Mouse (Mus musculus): Measurements from ENCODE around the gene Nin. TPM values are rescaled to one million over a fixed set of nuclear protein-coding genes. Genes with fewer than 3 reads are reported as not detected.
"Not testable (repeated sequence)": the region's sequence is repeated elsewhere in the genome, so short reads cannot be mapped to it uniquely, and the experiment has no call there.

Gene Nin
- total and polyA plus RNA-seq, 3 experiments = 4.5 to 17.3 (median 13.7) TPM

DNA sequence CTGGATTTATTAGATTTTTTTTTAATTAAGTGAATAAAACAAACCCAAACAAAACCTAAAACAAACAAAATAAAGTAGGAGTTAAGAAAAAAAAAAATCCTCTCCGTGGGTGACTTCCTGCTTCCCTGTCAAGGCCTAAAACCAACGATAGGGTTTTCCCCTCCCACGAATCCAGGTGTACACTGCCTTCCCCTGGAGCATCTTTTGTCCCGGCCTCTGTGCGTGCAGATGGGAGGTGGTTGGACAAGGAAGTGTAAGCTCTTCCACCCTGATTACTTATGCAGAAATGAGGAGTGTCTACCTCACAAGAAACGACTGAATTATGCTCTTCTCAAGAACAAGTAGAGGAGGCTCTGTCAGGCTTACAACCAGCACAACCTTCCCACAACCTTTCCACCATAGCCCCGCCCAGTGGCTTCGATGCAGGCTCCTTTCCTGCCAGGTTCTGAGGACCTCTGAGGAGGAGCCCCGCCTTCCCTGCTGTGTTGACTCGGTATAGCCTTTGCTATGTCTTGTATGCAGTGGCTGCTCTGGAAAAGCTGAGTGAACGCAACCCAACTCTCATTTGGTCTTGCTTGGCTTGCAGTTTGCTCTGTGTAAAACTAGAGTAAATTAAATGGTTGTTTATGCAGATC lies 35.2 kb upstream of the Nin start:
- 23% methylated on average over 11 of the region's 11 CpGs for WGBS
- H3K27me3 ChIP-seq (ENCODE audit: control insufficient read depth, insufficient read depth, low read length) = no peaks in the 10 kb centered on the region
- peak in 1 of 2 experiments; percentile 14 for DNase-seq
- H3K27ac ChIP-seq = peak overlapping the region; percentile 48
- H3K4me3 ChIP-seq = peak overlapping the region; percentile 38
- no peaks in the 10 kb centered on the region for H3K36me3 ChIP-seq (ENCODE audit: control insufficient read depth, insufficient read depth, low read length)
- peak overlapping the region; percentile 39; the same call in 1 of the 2 replicates for H3K9ac ChIP-seq (ENCODE audit: low read depth, low read length)
- peaks cover 6% of the 10 kb centered on the region for H3K4me1 ChIP-seq (ENCODE audit: control insufficient read depth, insufficient read depth, low read length)
- TF ChIP-seq CTCF (IDR thresholded peaks at IDR 0.05) (no peak), POLR2A (IDR thresholded peaks at IDR 0.05; ENCODE audit: insufficient read depth, low read depth, low read length) (no peak), EP300 (IDR thresholded peaks at IDR 0.05; ENCODE audit: insufficient read depth, low read depth, low read length) (no peak)
- intact Hi-C loops (cut with DNase I) = loop anchor here (5.0 to 10.0 kb wide), 2 partner anchors 161 to 394 kb away; partner anchors contain the start of gene Sav1
- no peaks in the 10 kb centered on the region for H3K79me2 ChIP-seq (replicated peaks; ENCODE audit: control insufficient read depth, insufficient read depth, low read length)

GRCm38 (mm10) chr12:70147986-70148630 lies 34.6 kb upstream of the Nin start:
- Histone ChIP-seq H3K79me2 (replicated peaks; ENCODE audit: control insufficient read depth, insufficient read depth, low read length) (no peaks in the 10 kb centered on the region), H3K27ac (peak overlapping the region; percentile 48), H3K4me3 (peak overlapping the region; percentile 38), H3K9ac (ENCODE audit: low read depth, low read length) (peak overlapping the region; percentile 22; the same call in 1 of the 2 replicates), H3K27me3 (ENCODE audit: control insufficient read depth, insufficient read depth, low read length) (no peaks in the 10 kb centered on the region), H3K36me3 (ENCODE audit: control insufficient read depth, insufficient read depth, low read length) (no peaks in the 10 kb centered on the region), H3K4me1 (ENCODE audit: control insufficient read depth, insufficient read depth, low read length) (peaks cover 6% of the 10 kb centered on the region)
- peak in 1 of 2 experiments; percentile 17 for DNase-seq
- no peak for TF ChIP-seq CTCF (IDR thresholded peaks at IDR 0.05)
- no peak for TF ChIP-seq POLR2A (IDR thresholded peaks at IDR 0.05; ENCODE audit: insufficient read depth, low read depth, low read length)
- no peak for TF ChIP-seq EP300 (IDR thresholded peaks at IDR 0.05; ENCODE audit: insufficient read depth, low read depth, low read length)
- intact Hi-C loops (cut with DNase I) = loop anchor here (2.0 to 10.0 kb wide), 3 partner anchors 85 to 393 kb away; partner anchors contain the start of gene Sav1
- 5% methylated on average over 13 of the region's 13 CpGs for WGBS

- 86% methylated on average over 6 of the region's 6 CpGs for WGBS
Measured at GRCm38 (mm10) chr12:70145586-70145985, 32.1 kb upstream of the Nin start.

DNA sequence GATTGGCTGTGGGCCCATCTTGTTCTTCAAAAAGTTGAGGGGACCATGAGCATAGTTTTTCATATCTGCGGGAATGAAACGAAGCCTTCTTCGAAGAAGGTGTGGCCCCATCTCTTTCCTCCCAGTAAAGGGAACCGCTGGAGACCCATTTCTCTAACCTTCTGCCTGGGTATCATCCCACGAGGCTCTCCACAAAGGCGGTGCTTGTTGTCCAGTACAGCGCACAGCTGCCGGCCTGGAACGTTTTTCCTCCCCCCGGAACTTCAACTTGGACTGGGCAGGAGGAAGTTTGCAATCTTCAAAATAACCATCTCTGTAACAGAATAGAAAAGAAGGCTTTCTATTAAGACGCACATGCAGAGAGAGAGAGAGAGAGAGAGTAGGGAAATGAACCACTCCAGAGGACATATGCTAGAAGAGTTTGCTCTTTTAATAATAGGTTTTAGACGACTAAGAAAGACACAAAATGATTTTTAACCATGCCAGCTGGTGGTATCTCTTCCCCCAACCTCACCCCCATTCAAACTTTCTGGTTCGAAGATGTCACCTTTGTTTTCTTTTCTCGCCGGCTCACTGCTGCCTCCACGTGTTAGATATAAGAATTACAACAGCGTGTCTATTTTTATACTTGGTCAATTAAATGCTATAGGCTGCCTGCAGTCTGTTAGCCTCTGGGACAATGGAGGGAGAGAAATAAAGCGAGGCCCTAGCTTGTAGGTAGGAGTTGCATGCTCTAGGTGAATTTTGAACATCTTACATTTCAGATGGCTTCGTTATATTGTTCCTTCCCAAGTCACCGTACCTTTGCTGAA lies 31.3 kb upstream of the Nin start:
- intact Hi-C loops (cut with DNase I) = loop anchor here (2.0 to 10.0 kb wide), 4 partner anchors 34 to 390 kb away; partner anchors contain the start of gene Sav1
- peaks cover 6% of the 10 kb centered on the region for H3K4me1 ChIP-seq (ENCODE audit: control insufficient read depth, insufficient read depth, low read length)
- H3K9ac ChIP-seq (ENCODE audit: low read depth, low read length) = no peak overlapping the region
- no peaks in the 10 kb centered on the region for H3K36me3 ChIP-seq (ENCODE audit: control insufficient read depth, insufficient read depth, low read length)
- WGBS = 21% methylated on average over 20 of the region's 20 CpGs
- peak; percentile 53 to 54 for DNase-seq
- peak overlapping the region; percentile 54 for H3K27ac ChIP-seq
- H3K79me2 ChIP-seq (replicated peaks; ENCODE audit: control insufficient read depth, insufficient read depth, low read length) = no peaks in the 10 kb centered on the region
- TF ChIP-seq CTCF (IDR thresholded peaks at IDR 0.05) (peak; percentile 84), POLR2A (IDR thresholded peaks at IDR 0.05; ENCODE audit: insufficient read depth, low read depth, low read length) (no peak)
- H3K4me3 ChIP-seq = no peak overlapping the region
- H3K27me3 ChIP-seq (ENCODE audit: control insufficient read depth, insufficient read depth, low read length) = no peaks in the 10 kb centered on the region

More at GRCm38 (mm10) chr12:70145586-70145985, 32.1 kb upstream of the Nin start:
- no peak overlapping the region for H3K9ac ChIP-seq (ENCODE audit: low read depth, low read length)
- no peaks in the 10 kb centered on the region for H3K27me3 ChIP-seq (ENCODE audit: control insufficient read depth, insufficient read depth, low read length)
- no peak overlapping the region for H3K4me3 ChIP-seq
- peaks cover 6% of the 10 kb centered on the region for H3K4me1 ChIP-seq (ENCODE audit: control insufficient read depth, insufficient read depth, low read length)
- no peak overlapping the region; the same call in 1 of the 2 replicates for H3K27ac ChIP-seq
- no peaks in the 10 kb centered on the region for H3K79me2 ChIP-seq (replicated peaks; ENCODE audit: control insufficient read depth, insufficient read depth, low read length)
- TF ChIP-seq EP300 (IDR thresholded peaks at IDR 0.05; ENCODE audit: insufficient read depth, low read depth, low read length) = no peak
- no peak for TF ChIP-seq POLR2A (IDR thresholded peaks at IDR 0.05; ENCODE audit: insufficient read depth, low read depth, low read length)
- no peak for TF ChIP-seq CTCF (IDR thresholded peaks at IDR 0.05)
- intact Hi-C loops (cut with DNase I) = loop anchor here (2.0 to 10.0 kb wide), 4 partner anchors 35 to 391 kb away; partner anchors contain the start of gene Sav1
- no peaks in the 10 kb centered on the region for H3K36me3 ChIP-seq (ENCODE audit: control insufficient read depth, insufficient read depth, low read length)
- no peak for DNase-seq

GRCm38 (mm10) chr12:70144106-70144587 lies 30.6 kb upstream of the Nin start:
- intact Hi-C loops (cut with DNase I) = loop anchor here (2.0 to 10.0 kb wide), 3 partner anchors 33 to 389 kb away; no protein-coding TSS in a partner anchor
- peak overlapping the region; percentile 54 for H3K27ac ChIP-seq
- WGBS = 10% methylated on average over 3 of the region's 3 CpGs

More at GRCm38 (mm10) chr12:70144106-70144587, 30.6 kb upstream of the Nin start:
- H3K9ac ChIP-seq (ENCODE audit: low read depth, low read length); H3K27me3 ChIP-seq (ENCODE audit: control insufficient read depth, insufficient read depth, low read length); H3K36me3 ChIP-seq (ENCODE audit: control insufficient read depth, insufficient read depth, low read length); H3K4me3 ChIP-seq; H3K79me2 ChIP-seq (replicated peaks; ENCODE audit: control insufficient read depth, insufficient read depth, low read length); H3K4me1 ChIP-seq (ENCODE audit: control insufficient read depth, insufficient read depth, low read length): not testable (repeated sequence)
- DNase-seq = peak; percentile 34 to 36

Measured in heart, adult 2 months (tissue).